Mouse (Mus musculus): ENCODE data around the gene Calml4. TPM values are rescaled to one million over a fixed set of nuclear protein-coding genes. Genes with fewer than 3 reads are reported as not detected.

Gene Calml4
- total and polyA plus RNA-seq, 2 experiments from 2014 or later = 1.8 TPM; not detected in 1

GRCm38 (mm10) chr9:62844461-62844860, 13.4 kb upstream of the Calml4 start:
- peak; percentile 0 for DNase-seq (ENCODE audit: low spot score)
- Histone ChIP-seq H3K4me2 (ENCODE audit: low read depth, low read length) (no peak overlapping the region), H3K36me3 (replicated peaks; ENCODE audit: control insufficient read depth, insufficient read depth, low read length) (no peaks in the 10 kb centered on the region), H3K9me3 (replicated peaks; ENCODE audit: control insufficient read depth, low read length) (no peaks in the 10 kb centered on the region), H3K4me1 (ENCODE audit: control insufficient read depth, insufficient read depth) (0 out of 2 replicates have a peak, but pooled peaks cover 3% of the 10 kb centered on the region), H3K4me3 (ENCODE audit: low read depth, low read length) (no peak overlapping the region), H3K27ac (ENCODE audit: low read depth) (no peak overlapping the region), H3K27me3 (ENCODE audit: control insufficient read depth, insufficient read depth, low read length) (no peaks in the 10 kb centered on the region), H3K9ac (replicated peaks; ENCODE audit: low read depth, low read length) (no peak overlapping the region)
- WGBS = 94% methylated on average over 5 of the region's 5 CpGs
- ATAC-seq (ENCODE audit: insufficient read depth, low read depth) = no peak
- no peak for TF ChIP-seq CTCF (IDR thresholded peaks at IDR 0.05; ENCODE audit: low read depth)
- no peak for TF ChIP-seq EP300 (IDR thresholded peaks at IDR 0.05; ENCODE audit: low read depth)

GRCm38 (mm10) chr9:62847694-62848093, 10.2 kb upstream of the Calml4 start:
- H3K27me3 ChIP-seq (ENCODE audit: control insufficient read depth, insufficient read depth, low read length) = no peaks in the 10 kb centered on the region
- peak; percentile 79 for ATAC-seq (ENCODE audit: insufficient read depth, low read depth)
- H3K36me3 ChIP-seq (replicated peaks; ENCODE audit: control insufficient read depth, insufficient read depth, low read length) = peaks cover 14% of the 10 kb centered on the region
- H3K27ac ChIP-seq (ENCODE audit: low read depth) = no peak overlapping the region
- H3K4me1 ChIP-seq (ENCODE audit: control insufficient read depth, insufficient read depth) = no peaks in the 10 kb centered on the region
- peak; percentile 83 for DNase-seq (ENCODE audit: low spot score)
- H3K4me3 ChIP-seq (ENCODE audit: low read depth, low read length) = no peak overlapping the region
- 2% methylated on average over 3 of the region's 3 CpGs for WGBS
- no peak overlapping the region for H3K4me2 ChIP-seq (ENCODE audit: low read depth, low read length)
- H3K9ac ChIP-seq (replicated peaks; ENCODE audit: low read depth, low read length) = no peak overlapping the region
- H3K9me3 ChIP-seq (replicated peaks; ENCODE audit: control insufficient read depth, low read length) = no peaks in the 10 kb centered on the region
- TF ChIP-seq EP300 (IDR thresholded peaks at IDR 0.05; ENCODE audit: low read depth) = no peak
- TF ChIP-seq CTCF (IDR thresholded peaks at IDR 0.05; ENCODE audit: low read depth) = peak; percentile 100

- no peak for DNase-seq (ENCODE audit: low spot score)
Measured at GRCm38 (mm10) chr9:62848641-62849040, 9.2 kb upstream of the Calml4 start.

GRCm38 (mm10) chr9:62851571-62851970, 6.3 kb upstream of the Calml4 start:
- no peak overlapping the region for H3K4me2 ChIP-seq (ENCODE audit: low read depth, low read length)
- H3K9me3 ChIP-seq (replicated peaks; ENCODE audit: control insufficient read depth, low read length) = no peaks in the 10 kb centered on the region
- H3K4me3 ChIP-seq (ENCODE audit: low read depth, low read length) = no peak overlapping the region
- no peaks in the 10 kb centered on the region for H3K4me1 ChIP-seq (ENCODE audit: control insufficient read depth, insufficient read depth)
- H3K27me3 ChIP-seq (ENCODE audit: control insufficient read depth, insufficient read depth, low read length) = no peaks in the 10 kb centered on the region
- no peak for TF ChIP-seq CTCF (IDR thresholded peaks at IDR 0.05; ENCODE audit: low read depth)
- no peak for TF ChIP-seq EP300 (IDR thresholded peaks at IDR 0.05; ENCODE audit: low read depth)
- WGBS = 83% methylated on average over 2 of the region's 2 CpGs
- DNase-seq (ENCODE audit: low spot score) (peak; percentile 3), ATAC-seq (ENCODE audit: insufficient read depth, low read depth) (no peak)
- peaks cover 14% of the 10 kb centered on the region for H3K36me3 ChIP-seq (replicated peaks; ENCODE audit: control insufficient read depth, insufficient read depth, low read length)
- H3K27ac ChIP-seq (ENCODE audit: low read depth) = no peak overlapping the region
- no peak overlapping the region for H3K9ac ChIP-seq (replicated peaks; ENCODE audit: low read depth, low read length)

More at GRCm38 (mm10) chr9:62848641-62849040, 9.2 kb upstream of the Calml4 start:
- TF ChIP-seq EP300 (IDR thresholded peaks at IDR 0.05; ENCODE audit: low read depth) = no peak
- TF ChIP-seq CTCF (IDR thresholded peaks at IDR 0.05; ENCODE audit: low read depth) = no peak
- 95% methylated on average over 3 of the region's 3 CpGs for WGBS
- no peaks in the 10 kb centered on the region for H3K9me3 ChIP-seq (replicated peaks; ENCODE audit: control insufficient read depth, low read length)
- H3K9ac ChIP-seq (replicated peaks; ENCODE audit: low read depth, low read length) = no peak overlapping the region
- no peak overlapping the region for H3K27ac ChIP-seq (ENCODE audit: low read depth)
- no peak overlapping the region for H3K4me3 ChIP-seq (ENCODE audit: low read depth, low read length)
- peaks cover 14% of the 10 kb centered on the region for H3K36me3 ChIP-seq (replicated peaks; ENCODE audit: control insufficient read depth, insufficient read depth, low read length)
- H3K4me2 ChIP-seq (ENCODE audit: low read depth, low read length) = no peak overlapping the region
- H3K27me3 ChIP-seq (ENCODE audit: control insufficient read depth, insufficient read depth, low read length) = no peaks in the 10 kb centered on the region
- ATAC-seq (ENCODE audit: insufficient read depth, low read depth) = no peak
- H3K4me1 ChIP-seq (ENCODE audit: control insufficient read depth, insufficient read depth) = no peaks in the 10 kb centered on the region

GRCm38 (mm10) chr9:62854483-62854882, 3.4 kb upstream of the Calml4 start:
- WGBS = 48% methylated on average over 4 of the region's 4 CpGs
- ATAC-seq (ENCODE audit: insufficient read depth, low read depth) = no peak
- peak; percentile 5 for DNase-seq (ENCODE audit: low spot score)

GRCm38 (mm10) chr9:62857216-62857615, 664 bp upstream of the Calml4 start:
- WGBS = 73% methylated on average over 9 of the region's 9 CpGs
- ATAC-seq (ENCODE audit: insufficient read depth, low read depth) = no peak
- Histone ChIP-seq H3K4me3 (ENCODE audit: low read depth, low read length) (no peak overlapping the region), H3K27me3 (ENCODE audit: control insufficient read depth, insufficient read depth, low read length) (no peaks in the 10 kb centered on the region), H3K4me2 (ENCODE audit: low read depth, low read length) (no peak overlapping the region; the same call in 1 of the 2 replicates), H3K9ac (replicated peaks; ENCODE audit: low read depth, low read length) (no peak overlapping the region), H3K9me3 (replicated peaks; ENCODE audit: control insufficient read depth, low read length) (no peaks in the 10 kb centered on the region), H3K36me3 (replicated peaks; ENCODE audit: control insufficient read depth, insufficient read depth, low read length) (no peaks in the 10 kb centered on the region), H3K27ac (ENCODE audit: low read depth) (no peak overlapping the region), H3K4me1 (ENCODE audit: control insufficient read depth, insufficient read depth) (peaks cover 9% of the 10 kb centered on the region)
- DNase-seq (ENCODE audit: low spot score) = peak; percentile 3
- TF ChIP-seq CTCF (IDR thresholded peaks at IDR 0.05; ENCODE audit: low read depth) = no peak
- TF ChIP-seq EP300 (IDR thresholded peaks at IDR 0.05; ENCODE audit: low read depth) = no peak

More at GRCm38 (mm10) chr9:62854483-62854882, 3.4 kb upstream of the Calml4 start:
- H3K4me2 ChIP-seq (ENCODE audit: low read depth, low read length) = no peak overlapping the region
- no peaks in the 10 kb centered on the region for H3K27me3 ChIP-seq (ENCODE audit: control insufficient read depth, insufficient read depth, low read length)
- H3K4me1 ChIP-seq (ENCODE audit: control insufficient read depth, insufficient read depth) = peaks cover 9% of the 10 kb centered on the region
- no peak overlapping the region for H3K4me3 ChIP-seq (ENCODE audit: low read depth, low read length)
- peaks cover 14% of the 10 kb centered on the region for H3K36me3 ChIP-seq (replicated peaks; ENCODE audit: control insufficient read depth, insufficient read depth, low read length)
- no peak for TF ChIP-seq CTCF (IDR thresholded peaks at IDR 0.05; ENCODE audit: low read depth)
- no peak for TF ChIP-seq EP300 (IDR thresholded peaks at IDR 0.05; ENCODE audit: low read depth)
- H3K27ac ChIP-seq (ENCODE audit: low read depth) = no peak overlapping the region
- H3K9ac ChIP-seq (replicated peaks; ENCODE audit: low read depth, low read length) = no peak overlapping the region
- no peaks in the 10 kb centered on the region for H3K9me3 ChIP-seq (replicated peaks; ENCODE audit: control insufficient read depth, low read length)
